Mouse (Mus musculus): ENCODE measurements around the gene Rap1gap.

Rap1gap gene

DNA sequence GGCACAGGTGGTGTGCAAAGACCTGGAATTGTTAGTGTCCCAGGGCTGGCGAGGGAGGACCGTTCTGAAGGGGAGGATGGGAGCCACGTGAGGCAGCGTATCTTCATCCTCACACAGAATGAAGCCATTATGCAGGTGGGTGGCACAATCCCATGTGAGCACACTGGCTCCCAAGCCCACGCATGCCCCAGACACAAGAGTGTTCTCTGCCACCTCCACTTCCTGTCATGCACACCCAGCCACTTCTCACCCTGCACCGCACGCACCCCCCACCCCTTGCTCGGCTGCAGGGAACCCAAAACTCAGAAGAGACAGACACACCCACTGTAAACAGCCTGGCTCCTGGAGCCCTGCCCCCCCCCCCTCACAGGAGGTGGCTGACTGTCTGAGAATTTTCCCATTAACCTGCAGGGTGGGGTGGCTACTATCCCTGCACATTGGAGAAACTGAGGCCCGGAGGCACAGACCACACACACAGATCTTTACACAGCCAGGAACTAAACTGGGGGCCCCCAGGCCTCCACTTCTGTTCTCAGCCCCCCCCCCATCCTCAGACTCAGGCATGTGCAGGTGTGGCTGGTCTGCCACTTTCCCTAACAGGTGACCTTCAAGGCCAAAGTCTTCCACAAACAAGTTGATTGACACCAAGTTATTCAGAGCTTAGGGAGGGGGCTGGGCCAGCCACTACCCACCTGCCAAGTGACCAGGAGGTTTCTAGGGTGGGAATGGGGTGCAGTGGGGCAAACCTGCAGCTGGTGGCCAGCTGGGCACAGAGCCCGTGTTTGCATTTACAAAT, 27.8 kb downstream of the Rap1gap start:
- DNase-seq (ENCODE audit: low read depth, low spot score): no peak

DNA sequence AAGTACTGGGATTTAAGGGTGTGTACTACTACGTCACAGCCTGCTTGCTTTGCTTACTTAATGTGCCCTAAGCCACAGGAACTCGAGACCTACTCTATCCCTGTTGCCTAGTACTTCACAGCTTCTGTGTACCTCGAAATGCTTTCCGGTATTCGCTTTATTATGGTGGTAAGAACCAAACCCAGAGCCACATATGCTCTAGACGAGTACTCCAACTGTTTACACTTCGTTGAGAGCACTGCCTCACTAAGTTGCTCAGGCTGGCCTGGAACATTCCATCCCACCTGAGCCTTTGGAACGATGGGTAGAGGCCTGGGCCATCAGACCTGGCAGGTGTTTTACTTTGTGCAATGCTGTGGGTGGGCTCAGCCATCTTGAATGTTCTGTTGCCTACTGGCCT, 30.8 kb downstream of the Rap1gap start:
- no peak for DNase-seq (ENCODE audit: low read depth, low spot score)

DNA sequence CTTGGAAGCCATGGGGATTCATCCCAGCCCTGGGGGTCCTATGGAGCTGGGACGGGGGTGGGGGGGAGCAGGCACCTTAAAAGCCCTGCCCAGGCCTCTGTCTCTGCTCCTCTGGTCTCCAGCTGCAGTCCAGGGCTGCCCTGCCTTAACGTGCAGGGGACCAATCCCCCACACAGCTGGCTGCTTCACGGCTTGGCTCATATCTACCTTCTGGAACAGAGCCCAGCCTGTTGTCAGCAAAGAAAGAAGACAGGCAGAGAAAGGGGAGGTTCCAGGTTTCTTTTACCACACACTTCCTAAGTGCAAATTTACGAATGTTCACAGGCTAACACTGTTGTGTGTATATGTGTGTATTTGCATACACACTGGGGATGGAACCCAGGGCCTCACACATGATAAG, 31.4 kb downstream of the Rap1gap start:
- no peak for DNase-seq (ENCODE audit: low read depth, low spot score)

DNA sequence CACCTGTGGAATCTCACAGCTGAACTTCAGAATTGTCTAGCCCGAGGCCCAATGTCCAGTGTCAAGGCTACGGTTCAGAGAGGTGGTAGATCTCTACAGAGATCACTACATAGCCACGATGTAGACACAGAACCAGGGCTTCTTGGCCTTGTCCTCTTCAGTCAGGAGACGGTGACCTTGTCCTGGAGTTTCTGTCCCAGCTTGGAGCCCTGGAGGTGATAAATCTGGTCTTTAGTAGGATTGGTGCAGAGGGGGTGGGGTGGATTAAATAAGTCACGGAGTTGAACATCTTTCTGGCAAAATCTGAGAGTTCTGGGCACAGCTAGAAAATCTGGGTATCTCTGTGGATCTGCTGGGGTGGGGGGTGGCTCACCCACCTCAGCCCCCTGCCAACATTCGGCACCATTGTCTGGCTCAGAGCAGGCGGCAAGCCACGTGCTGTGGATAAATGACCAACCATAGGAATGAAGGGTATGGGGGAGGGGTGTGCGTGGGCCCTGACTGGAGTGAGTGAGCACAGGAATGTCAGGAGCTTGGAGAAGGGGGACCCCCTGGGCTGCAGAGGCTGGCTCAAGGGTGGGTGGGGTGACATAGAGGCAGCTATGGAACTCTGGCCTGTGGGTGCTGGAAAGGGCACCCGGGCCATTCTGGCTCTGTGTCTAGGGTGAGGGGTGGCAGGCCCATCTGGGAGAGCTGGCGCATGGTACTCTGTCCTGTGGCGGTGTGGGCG, 32.8 kb downstream of the Rap1gap start:
- DNase-seq (ENCODE audit: low read depth, low spot score): no peak

DNA sequence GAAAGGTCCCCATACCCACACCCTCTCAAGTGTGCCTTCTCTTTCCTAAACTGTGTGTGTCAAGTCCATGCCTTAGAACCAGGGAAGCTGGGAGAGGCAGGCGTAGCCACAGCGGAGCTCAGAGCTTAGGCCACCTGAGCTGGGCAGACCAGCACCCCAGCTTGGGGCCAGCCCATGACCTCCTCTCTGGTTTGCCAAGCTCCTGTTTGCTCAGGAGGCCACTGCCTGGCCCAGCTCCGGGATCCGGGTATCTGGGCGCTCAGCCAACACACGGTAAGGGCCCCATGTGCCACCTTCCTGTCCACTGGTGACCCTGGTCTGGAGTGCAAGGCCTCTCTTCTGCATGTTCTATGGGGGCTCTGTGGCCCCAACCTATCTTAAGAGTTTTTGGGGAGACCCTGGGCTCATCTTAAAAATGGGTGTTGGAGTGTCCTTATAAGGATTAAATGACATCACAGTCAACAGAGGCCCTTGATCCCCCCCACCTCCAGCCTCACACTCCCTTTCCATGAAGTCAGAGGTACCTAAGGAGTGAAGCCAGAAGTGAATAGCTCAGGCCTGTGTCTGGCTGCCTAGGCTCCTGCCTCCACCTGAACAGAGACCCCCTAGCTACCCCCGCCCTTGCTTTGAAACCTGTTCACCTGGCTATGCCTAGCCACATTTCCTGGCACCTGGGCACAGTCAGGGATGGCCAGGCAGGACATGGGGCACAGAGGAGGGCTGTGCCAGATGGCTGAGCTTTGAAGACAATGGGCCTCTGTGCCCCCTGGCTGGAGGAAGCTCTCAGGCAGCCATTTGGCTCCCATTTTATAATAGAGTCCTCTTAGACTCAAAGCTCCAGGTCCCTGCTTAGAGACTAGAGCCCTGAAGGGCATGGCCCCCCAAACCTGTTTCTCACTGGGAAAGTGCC, 33.8 kb downstream of the Rap1gap start:
- no peak for DNase-seq (ENCODE audit: low read depth, low spot score)

- DNase-seq (ENCODE audit: low read depth, low spot score): no peak
Observed at GRCm38 (mm10) chr4:137699264-137700211, 35.0 kb downstream of the Rap1gap start.

- DNase-seq (ENCODE audit: low read depth, low spot score): no peak
Observed at GRCm38 (mm10) chr4:137700960-137701359, 36.4 kb downstream of the Rap1gap start.

DNA sequence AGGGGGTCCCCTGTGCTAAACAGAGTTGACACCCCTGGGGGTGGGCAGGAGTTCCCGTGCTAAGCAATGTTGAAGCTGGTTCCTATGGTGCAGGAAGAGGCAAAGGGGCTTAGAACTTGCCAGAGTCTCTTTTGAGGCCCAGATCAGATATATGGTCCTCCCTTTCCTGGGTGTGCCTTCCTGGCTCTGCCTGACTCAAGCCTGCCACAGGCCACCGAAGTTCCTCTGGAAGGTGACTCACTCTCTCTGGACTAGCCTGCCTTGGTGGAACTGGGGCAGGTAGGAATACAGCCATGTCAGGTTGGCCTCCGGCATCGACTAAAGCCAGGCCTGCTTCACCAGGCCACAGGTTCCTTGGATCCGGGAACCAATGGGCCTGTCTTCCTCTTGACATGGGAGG, 38.6 kb downstream of the Rap1gap start:
- DNase-seq (ENCODE audit: low read depth, low spot score): no peak

DNA sequence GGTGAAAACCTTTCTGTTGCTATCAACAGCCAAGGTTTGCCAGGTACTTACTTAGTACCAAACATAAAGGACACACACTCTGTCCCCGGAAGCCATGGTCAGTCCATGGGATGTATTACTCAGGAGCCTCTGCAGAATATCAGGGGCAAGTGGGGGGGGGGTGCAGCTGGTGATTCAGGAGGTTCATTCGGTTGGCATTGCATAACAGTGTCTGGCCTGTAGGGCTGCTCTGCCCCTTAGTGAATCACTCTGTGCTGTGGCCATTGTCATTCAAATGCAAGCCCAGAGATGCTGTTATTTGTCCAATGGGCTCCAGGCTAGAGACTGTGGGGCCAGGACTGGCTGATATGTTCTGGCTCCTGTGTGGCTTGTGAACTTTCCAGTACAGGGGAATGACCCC, 40.0 kb downstream of the Rap1gap start:
- no peak for DNase-seq (ENCODE audit: low read depth, low spot score)

DNA sequence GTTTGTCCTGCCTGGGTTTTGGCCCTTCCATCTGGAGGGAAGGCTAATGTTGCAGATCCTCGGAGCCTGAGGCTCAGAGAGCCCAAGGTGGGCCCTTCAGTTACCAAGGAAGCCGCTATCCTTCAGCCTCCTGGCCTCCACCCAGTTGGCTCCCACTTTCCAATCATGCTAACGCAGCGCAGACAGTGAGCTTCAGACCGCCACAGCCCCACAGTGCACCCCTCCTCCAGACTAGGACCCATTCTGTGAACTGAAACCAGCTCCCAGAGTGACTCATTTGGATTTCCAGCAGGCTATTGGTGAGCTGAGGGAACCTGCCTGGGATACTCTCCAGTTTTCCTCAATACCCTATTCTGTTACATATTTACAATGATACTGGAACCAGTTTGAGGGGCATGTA, 40.9 kb downstream of the Rap1gap start:
- no peak for DNase-seq (ENCODE audit: low read depth, low spot score)

DNA sequence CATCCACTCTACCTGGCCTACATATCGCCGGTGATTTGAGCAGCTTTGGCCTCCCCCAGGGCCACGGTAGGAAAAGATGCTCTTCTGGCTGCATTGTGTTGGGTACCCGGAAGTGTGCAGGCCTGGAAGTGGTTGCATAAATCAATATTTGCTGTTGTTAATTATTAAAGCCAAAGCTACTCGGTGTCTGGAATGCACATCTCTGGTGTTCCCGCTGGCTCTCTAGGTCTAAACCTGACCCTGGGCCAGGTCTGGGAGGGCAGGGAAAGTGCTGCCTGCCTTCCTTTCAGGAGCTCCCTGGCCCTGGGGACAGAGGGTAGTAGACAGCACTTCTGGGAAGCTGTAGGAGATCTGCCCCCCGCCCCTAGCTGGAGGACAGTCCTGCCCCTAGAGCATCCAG, 42.0 kb downstream of the Rap1gap start:
- no peak for DNase-seq (ENCODE audit: low read depth, low spot score)

GRCm38 (mm10) chr4:137707216-137707990, 42.9 kb downstream of the Rap1gap start:
- DNase-seq (ENCODE audit: low read depth, low spot score): no peak

DNA sequence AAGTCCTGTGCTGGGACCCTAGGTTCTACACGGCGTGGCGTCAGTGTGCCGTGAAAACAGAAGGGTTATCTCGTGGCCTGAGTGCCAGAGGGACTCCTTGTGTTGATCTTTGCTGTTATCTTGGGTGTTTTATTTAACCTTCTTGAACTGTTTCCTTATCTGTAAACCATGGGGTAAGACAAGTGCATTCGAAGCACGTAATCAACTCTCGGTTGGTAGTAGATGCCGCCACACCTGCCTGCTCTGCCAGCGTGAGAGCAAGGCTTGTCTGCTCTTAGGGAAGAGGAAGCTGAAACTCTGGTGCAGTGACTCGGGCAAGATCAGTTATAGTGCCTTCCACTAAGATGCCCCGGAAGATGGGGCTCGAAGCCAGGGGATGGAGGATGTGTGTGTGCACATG, 48.4 kb downstream of the Rap1gap start:
- DNase-seq (ENCODE audit: low read depth, low spot score): no peak

- DNase-seq (ENCODE audit: low read depth, low spot score): no peak
Observed at GRCm38 (mm10) chr4:137714020-137714624, 49.6 kb downstream of the Rap1gap start.

GRCm38 (mm10) chr4:137717005-137717404, 52.5 kb downstream of the Rap1gap start:
- DNase-seq (ENCODE audit: low read depth, low spot score): no peak

- no peak for DNase-seq (ENCODE audit: low read depth, low spot score)
Observed at GRCm38 (mm10) chr4:137717671-137718070, 53.1 kb downstream of the Rap1gap start.

- DNase-seq (ENCODE audit: low read depth, low spot score): no peak
Observed at GRCm38 (mm10) chr4:137719378-137720077, 55.0 kb downstream of the Rap1gap start.

GRCm38 (mm10) chr4:137721563-137721962, 57.0 kb downstream of the Rap1gap start:
- no peak for DNase-seq (ENCODE audit: low read depth, low spot score)

GRCm38 (mm10) chr4:137722230-137722629, 57.7 kb downstream of the Rap1gap start:
- no peak for DNase-seq (ENCODE audit: low read depth, low spot score)
